In the genomic region with DNA sequence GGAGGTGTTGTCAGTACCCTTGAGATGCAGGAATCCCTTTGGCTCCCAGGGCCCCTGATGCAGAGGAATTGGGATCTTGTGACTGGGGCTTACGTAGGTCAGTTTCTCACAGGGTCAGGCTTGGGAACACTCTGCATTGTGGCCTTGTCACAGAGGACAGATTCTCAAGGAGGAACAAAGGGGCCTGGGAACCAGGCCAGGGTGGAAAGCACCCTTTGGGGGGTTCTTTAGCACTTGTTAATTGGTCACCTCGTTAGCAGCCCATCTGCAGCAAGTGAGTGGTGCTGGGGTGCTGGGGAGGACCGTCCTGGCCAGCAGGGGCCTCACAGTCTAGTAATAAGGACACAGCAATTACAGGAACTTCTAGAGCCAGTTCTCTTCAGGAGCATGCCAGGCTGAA, we compare ENCODE assay signal across 10 mouse cellular contexts.
A peak's percentile ranks its signal among the peaks of the same experiment; 100 is the strongest.
DNase-seq lines count a peak whose midpoint lies in the region; ATAC-seq and TF ChIP-seq lines count a peak whose summit lies in the region.
"Had no signal": no experiment of that assay in that cellular context is flagged by ENCODE, and none has a peak within 500 bp of the region (broad histone marks: within the 10 kb centered on the region; RNA-seq: fewer than 3 reads in every experiment).

No protein-coding gene starts in this region.

- peaks cover 20% of the 10 kb centered on the region; the same call in 1 of the 2 replicates for H3K27me3 ChIP-seq in heart, embryonic 10.5 days (ENCODE audit: insufficient read depth, poor library complexity, severe bottlenecking)
- H3K27me3 ChIP-seq in forebrain, postnatal 0 days (ENCODE audit: insufficient read depth, low read length), result no peaks in the 10 kb centered on the region
- H3K27me3 ChIP-seq in neural tube, embryonic 15.5 days (replicated peaks), result no peaks in the 10 kb centered on the region
- H3K27me3 ChIP-seq: midbrain, embryonic 15.5 days had no signal

- H3K4me3 ChIP-seq in heart, embryonic 10.5 days, result no peak overlapping the region
- H3K4me3 ChIP-seq in forebrain, postnatal 0 days (ENCODE audit: low read depth, low read length), result no peak overlapping the region
- H3K4me3 ChIP-seq in neural tube, embryonic 15.5 days (replicated peaks), result no peak overlapping the region
- H3K4me3 ChIP-seq: midbrain, embryonic 15.5 days had no signal

- H3K4me1 ChIP-seq in heart, embryonic 10.5 days, result peaks cover 6% of the 10 kb centered on the region; the same call in 1 of the 2 replicates
- H3K4me1 ChIP-seq in forebrain, postnatal 0 days (ENCODE audit: insufficient read depth), result 0 out of 2 replicates have a peak, but pooled peaks cover 2% of the 10 kb centered on the region
- no peaks in the 10 kb centered on the region for H3K4me1 ChIP-seq in neural tube, embryonic 15.5 days
- H3K4me1 ChIP-seq: midbrain, embryonic 15.5 days had no signal

- intact Hi-C loops in heart, postnatal 36 days (cut with DNase I), result no loop called here
- intact Hi-C loops in left cerebral cortex, postnatal 25 days (cut with DNase I), result no loop called here

- no peak overlapping the region for H3K27ac ChIP-seq in heart, embryonic 10.5 days
- H3K27ac ChIP-seq in forebrain, postnatal 0 days (ENCODE audit: low read depth, low read length), result no peak overlapping the region
- no peak overlapping the region for H3K27ac ChIP-seq in neural tube, embryonic 15.5 days (replicated peaks)
- H3K27ac ChIP-seq: midbrain, embryonic 15.5 days had no signal

- H3K9me3 ChIP-seq in heart, embryonic 10.5 days, result no peaks in the 10 kb centered on the region
- H3K9me3 ChIP-seq in forebrain, postnatal 0 days (ENCODE audit: low read length), result no peaks in the 10 kb centered on the region
- H3K9me3 ChIP-seq in neural tube, embryonic 15.5 days (replicated peaks), result no peaks in the 10 kb centered on the region

- ATAC-seq in forebrain, postnatal 0 days, result peak; percentile 80
- no peak for ATAC-seq in neural tube, embryonic 15.5 days (ENCODE audit: low FRiP score)
- ATAC-seq in megakaryocyte-erythroid progenitor cell, adult 5-6 weeks (replicated peaks; ENCODE audit: low FRiP score, low TSS enrichment, poor library complexity, severe bottlenecking), result no peak
- ATAC-seq: midbrain, embryonic 15.5 days had no signal

- no peak overlapping the region for H3K4me2 ChIP-seq in forebrain, postnatal 0 days (ENCODE audit: low read depth)
- H3K4me2 ChIP-seq in neural tube, embryonic 15.5 days, result no peak overlapping the region
- H3K4me2 ChIP-seq: liver, embryonic 11.5 days; midbrain, embryonic 15.5 days had no signal

- no peak for TF ChIP-seq CTCF in forebrain, postnatal 0 days (IDR thresholded peaks at IDR 0.05; ENCODE audit: low read depth)

- no peaks in the 10 kb centered on the region for H3K36me3 ChIP-seq in heart, embryonic 10.5 days
- no peaks in the 10 kb centered on the region for H3K36me3 ChIP-seq in forebrain, postnatal 0 days (ENCODE audit: insufficient read depth)
- no peaks in the 10 kb centered on the region for H3K36me3 ChIP-seq in neural tube, embryonic 15.5 days
- H3K36me3 ChIP-seq: midbrain, embryonic 15.5 days had no signal

- no peak overlapping the region for H3K9ac ChIP-seq in forebrain, postnatal 0 days
- no peak overlapping the region for H3K9ac ChIP-seq in neural tube, embryonic 15.5 days (replicated peaks)
- H3K9ac ChIP-seq: midbrain, embryonic 15.5 days had no signal

- 35% methylated on average over 3 of the region's 3 CpGs for WGBS in heart, embryonic 10.5 days
- 6% methylated on average over 3 of the region's 3 CpGs for WGBS in forebrain, postnatal 0 days
- WGBS in neural tube, embryonic 15.5 days, result 20% methylated on average over 3 of the region's 3 CpGs

- peak; percentile 62 for DNase-seq in heart, embryonic 10.5 days (ENCODE audit: low spot score)
- no peak for DNase-seq in heart, postnatal 36 days
- peak; percentile 35 for DNase-seq in brain, adult 2 months (ENCODE audit: low read depth, low spot score)
- peak; percentile 66 for DNase-seq in forebrain, postnatal 0 days
- DNase-seq in left cerebral cortex, postnatal 25 days (ENCODE audit: low spot score in 2 of 2), result peak; percentile 37 to 73
- no peak for DNase-seq in urinary bladder, postnatal 36 days (ENCODE audit: low spot score in 2 of 2)

Comparison
In these comparisons a context has a peak if more than half of its experiments do, and no peak if none do; other contexts are left out.
1. DNase-seq: peak in heart, embryonic 10.5 days (single experiment), brain, adult 2 months (single experiment), forebrain, postnatal 0 days (single experiment) and left cerebral cortex, postnatal 25 days (2 of 2); none in heart, postnatal 36 days (0 of 2) and urinary bladder, postnatal 36 days (0 of 2).